Mouse (Mus musculus) olfactory bulb, adult 2 months (tissue): ENCODE data around the gene Fbxl8.
A peak's percentile ranks its signal among the peaks of the same experiment; 100 is the strongest.

Experiments used
- CTCF ChIP-seq: fragments of 200-500 bp; IDR thresholded peaks from 2 replicates; pipeline ENCODE4 v1.5.1; 2012; ENCODE audit warnings: low read depth, mild to moderate bottlenecking, low read length, moderate library complexity; ENCODE audit not compliant: insufficient read depth
- POLR2A ChIP-seq: fragments of 200-500 bp; IDR thresholded peaks from 2 replicates; pipeline ENCODE4 v1.6.1; 2012; ENCODE audit warnings: mild to moderate bottlenecking, low read depth, low read length, moderate library complexity; ENCODE audit not compliant: insufficient read depth

- TF ChIP-seq CTCF (no peak), POLR2A (peak; percentile 94)
Observed at GRCm38 (mm10) chr8:105224413-105225271, 39.8 kb upstream of the Fbxl8 start, which contains the start of gene D230025D16Rik.
